Mouse (Mus musculus): Measurements from ENCODE around the gene Tyrp1.

Tyrp1 gene

GRCm38 (mm10) chr4:80895278-80895894 lies 61.5 kb downstream of the Tyrp1 start:
- no peak for DNase-seq (ENCODE audit: low spot score)
